Mouse (Mus musculus): ENCODE results near the gene Reg4. TPM values are rescaled to one million over a fixed set of nuclear protein-coding genes. Genes with fewer than 3 reads are reported as not detected.

The Reg4 gene
- polyA plus RNA-seq, 1 experiment, result not detected

DNA sequence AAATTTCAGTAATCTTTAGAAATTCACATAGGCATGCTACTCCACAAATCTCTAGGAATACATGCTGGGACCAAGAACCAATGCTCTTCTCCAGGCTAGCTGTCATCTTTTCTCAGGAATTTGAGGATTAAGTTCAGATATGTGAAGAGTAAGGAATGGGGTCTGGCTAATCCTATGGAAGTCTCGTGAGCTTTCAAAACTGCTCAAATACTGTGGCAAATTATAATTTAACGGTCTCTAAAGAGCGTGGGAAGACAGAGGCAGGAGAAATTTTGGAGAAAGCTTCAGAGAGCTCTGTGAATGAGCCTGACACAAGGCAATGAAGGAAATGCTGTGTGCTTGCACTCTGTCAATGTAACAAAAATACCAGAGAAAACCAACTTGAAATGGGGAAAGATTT is 16.2 kb downstream of the Reg4 start:
- TF ChIP-seq FOSL1 (IDR thresholded peaks at IDR 0.05; ENCODE audit: insufficient read depth, low read length, poor library complexity, severe bottlenecking) (no peak), MYOG (IDR thresholded peaks at IDR 0.05; ENCODE audit: control insufficient read depth, extremely low read depth, insufficient read length) (no peak), CEBPB (IDR thresholded peaks at IDR 0.05; ENCODE audit: low read depth) (no peak), USF1 (IDR thresholded peaks at IDR 0.05; ENCODE audit: low read depth) (no peak), MYOD1 (IDR thresholded peaks at IDR 0.05; ENCODE audit: control insufficient read depth, insufficient read length, low read depth) (no peak), MAX (IDR thresholded peaks at IDR 0.05) (no peak), CTCF (IDR thresholded peaks at IDR 0.05; ENCODE audit: control insufficient read depth, insufficient read depth, insufficient read length) (no peak)
- no peaks in the 10 kb centered on the region for H3K36me3 ChIP-seq (ENCODE audit: control insufficient read depth, insufficient read depth)
- H3ac ChIP-seq (ENCODE audit: control insufficient read depth, insufficient read length, low read depth), result no peak overlapping the region
- H3K79me2 ChIP-seq (ENCODE audit: control insufficient read depth, insufficient read depth), result no peaks in the 10 kb centered on the region
- no peak overlapping the region for H3K4me3 ChIP-seq (ENCODE audit: insufficient read depth, poor library complexity, severe bottlenecking)
- no peaks in the 10 kb centered on the region for H3K79me3 ChIP-seq (ENCODE audit: low read depth)
- peaks cover 5% of the 10 kb centered on the region for H3K27me3 ChIP-seq (ENCODE audit: control insufficient read depth, insufficient read depth, insufficient read length)

GRCm38 (mm10) chr3:98242051-98242450 is 20.1 kb downstream of the Reg4 start:
- H3ac ChIP-seq (ENCODE audit: control insufficient read depth, insufficient read length, low read depth), result no peak overlapping the region
- peaks cover 5% of the 10 kb centered on the region for H3K27me3 ChIP-seq (ENCODE audit: control insufficient read depth, insufficient read depth, insufficient read length)
- no peaks in the 10 kb centered on the region for H3K36me3 ChIP-seq (ENCODE audit: control insufficient read depth, insufficient read depth)
- H3K4me3 ChIP-seq (ENCODE audit: insufficient read depth, poor library complexity, severe bottlenecking), result no peak overlapping the region
- no peak for TF ChIP-seq MYOG (IDR thresholded peaks at IDR 0.05; ENCODE audit: control insufficient read depth, extremely low read depth, insufficient read length)
- TF ChIP-seq USF1 (IDR thresholded peaks at IDR 0.05; ENCODE audit: low read depth), result no peak
- TF ChIP-seq FOSL1 (IDR thresholded peaks at IDR 0.05; ENCODE audit: insufficient read depth, low read length, poor library complexity, severe bottlenecking), result no peak
- TF ChIP-seq CTCF (IDR thresholded peaks at IDR 0.05; ENCODE audit: control insufficient read depth, insufficient read depth, insufficient read length), result no peak
- no peak for TF ChIP-seq MYOD1 (IDR thresholded peaks at IDR 0.05; ENCODE audit: control insufficient read depth, insufficient read length, low read depth)
- TF ChIP-seq CEBPB (IDR thresholded peaks at IDR 0.05; ENCODE audit: low read depth), result no peak
- no peak for TF ChIP-seq MAX (IDR thresholded peaks at IDR 0.05)
- no peaks in the 10 kb centered on the region for H3K79me3 ChIP-seq (ENCODE audit: low read depth)
- no peaks in the 10 kb centered on the region for H3K79me2 ChIP-seq (ENCODE audit: control insufficient read depth, insufficient read depth)

DNA sequence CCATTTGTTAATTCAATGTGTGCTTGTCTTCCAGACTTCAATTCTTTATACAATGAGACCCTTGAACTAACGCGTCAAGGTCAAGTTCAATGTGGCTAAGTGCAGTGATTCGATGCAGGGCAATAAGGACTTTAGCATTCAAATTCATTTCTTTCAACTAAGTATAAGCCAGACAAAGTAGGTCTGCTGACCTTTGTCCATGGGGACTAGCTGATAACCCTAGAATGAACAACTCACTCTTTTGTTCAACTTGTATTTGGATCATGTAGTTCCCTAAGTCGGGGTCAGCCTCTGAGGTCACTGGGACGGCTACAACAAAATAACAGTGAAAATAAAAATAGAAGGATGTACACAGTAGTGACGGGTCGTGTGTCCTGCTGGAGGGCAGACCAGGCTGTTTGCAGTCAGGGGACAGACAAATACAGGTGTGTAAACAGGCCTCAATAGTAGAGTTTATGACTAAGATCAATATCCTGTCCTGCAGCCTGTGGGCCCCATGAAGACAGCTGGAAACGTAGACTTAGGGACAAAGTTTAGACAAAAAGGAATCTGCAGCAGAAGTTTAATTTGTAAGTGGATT is 20.6 kb downstream of the Reg4 start:
- TF ChIP-seq MYOG (IDR thresholded peaks at IDR 0.05; ENCODE audit: control insufficient read depth, extremely low read depth, insufficient read length), result no peak
- no peak for TF ChIP-seq CTCF (IDR thresholded peaks at IDR 0.05; ENCODE audit: control insufficient read depth, insufficient read depth, insufficient read length)
- TF ChIP-seq USF1 (IDR thresholded peaks at IDR 0.05; ENCODE audit: low read depth), result no peak
- no peak for TF ChIP-seq CEBPB (IDR thresholded peaks at IDR 0.05; ENCODE audit: low read depth)
- no peak for TF ChIP-seq MAX (IDR thresholded peaks at IDR 0.05)
- no peak for TF ChIP-seq MYOD1 (IDR thresholded peaks at IDR 0.05; ENCODE audit: control insufficient read depth, insufficient read length, low read depth)
- TF ChIP-seq FOSL1 (IDR thresholded peaks at IDR 0.05; ENCODE audit: insufficient read depth, low read length, poor library complexity, severe bottlenecking), result no peak
- Histone ChIP-seq H3K79me3 (ENCODE audit: low read depth) (no peaks in the 10 kb centered on the region), H3ac (ENCODE audit: control insufficient read depth, insufficient read length, low read depth) (no peak overlapping the region)

GRCm38 (mm10) chr3:98245892-98246291 is 23.9 kb downstream of the Reg4 start:
- no peaks in the 10 kb centered on the region for H3K79me3 ChIP-seq (ENCODE audit: low read depth)
- H3K36me3 ChIP-seq (ENCODE audit: control insufficient read depth, insufficient read depth), result no peaks in the 10 kb centered on the region
- no peaks in the 10 kb centered on the region for H3K79me2 ChIP-seq (ENCODE audit: control insufficient read depth, insufficient read depth)
- H3K27me3 ChIP-seq (ENCODE audit: control insufficient read depth, insufficient read depth, insufficient read length), result peaks cover 4% of the 10 kb centered on the region
- TF ChIP-seq MAX (IDR thresholded peaks at IDR 0.05) (no peak), MYOG (IDR thresholded peaks at IDR 0.05; ENCODE audit: control insufficient read depth, extremely low read depth, insufficient read length) (no peak), USF1 (IDR thresholded peaks at IDR 0.05; ENCODE audit: low read depth) (no peak), MYOD1 (IDR thresholded peaks at IDR 0.05; ENCODE audit: control insufficient read depth, insufficient read length, low read depth) (no peak), CEBPB (IDR thresholded peaks at IDR 0.05; ENCODE audit: low read depth) (no peak), CTCF (IDR thresholded peaks at IDR 0.05; ENCODE audit: control insufficient read depth, insufficient read depth, insufficient read length) (no peak), FOSL1 (IDR thresholded peaks at IDR 0.05; ENCODE audit: insufficient read depth, low read length, poor library complexity, severe bottlenecking) (no peak)
- H3K4me3 ChIP-seq (ENCODE audit: insufficient read depth, poor library complexity, severe bottlenecking), result no peak overlapping the region
- no peak overlapping the region for H3ac ChIP-seq (ENCODE audit: control insufficient read depth, insufficient read length, low read depth)

More for the DNA sequence above, 20.6 kb downstream of the Reg4 start:
- Histone ChIP-seq H3K4me3 (ENCODE audit: insufficient read depth, poor library complexity, severe bottlenecking) (no peak overlapping the region), H3K27me3 (ENCODE audit: control insufficient read depth, insufficient read depth, insufficient read length) (peaks cover 5% of the 10 kb centered on the region), H3K79me2 (ENCODE audit: control insufficient read depth, insufficient read depth) (no peaks in the 10 kb centered on the region), H3K36me3 (ENCODE audit: control insufficient read depth, insufficient read depth) (no peaks in the 10 kb centered on the region)

DNA sequence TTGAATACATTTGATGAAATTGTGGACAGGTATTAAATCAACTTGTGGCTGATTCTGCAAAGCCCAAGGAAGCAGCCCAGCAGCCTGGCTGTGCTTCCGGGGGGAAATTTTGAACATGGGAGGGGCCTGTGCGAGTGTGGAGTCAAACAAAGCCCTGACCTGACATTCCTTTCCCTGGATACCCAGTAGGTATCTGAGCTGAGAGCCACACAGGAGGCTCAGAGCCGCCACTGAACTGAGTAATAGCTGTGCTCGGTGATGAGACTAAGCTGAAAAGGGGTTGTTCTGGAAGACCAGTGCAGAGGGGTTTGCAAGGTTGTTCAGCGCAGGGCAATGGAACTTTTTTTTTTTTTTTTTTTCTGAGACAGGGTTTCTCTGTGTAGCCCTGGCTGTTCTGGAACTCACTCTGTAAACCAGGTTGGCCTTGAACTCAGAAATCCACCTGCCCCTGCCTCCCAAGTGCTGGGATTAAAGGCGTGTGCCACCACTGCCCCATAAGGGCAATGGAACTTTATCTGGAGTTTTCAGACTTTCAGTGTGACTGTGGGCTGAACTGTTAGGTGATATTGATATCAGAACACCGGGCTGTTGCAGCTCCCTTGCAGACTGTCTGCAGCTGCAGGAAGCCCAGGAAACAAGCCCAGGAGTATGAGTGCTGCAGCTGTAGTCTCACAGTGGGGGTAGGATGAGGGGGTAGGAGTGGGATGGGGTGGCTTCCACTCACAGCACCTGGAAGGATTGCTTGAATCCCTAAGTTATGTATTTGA is 25.2 kb downstream of the Reg4 start:
- Histone ChIP-seq H3K79me3 (ENCODE audit: low read depth) (no peaks in the 10 kb centered on the region), H3K79me2 (ENCODE audit: control insufficient read depth, insufficient read depth) (no peaks in the 10 kb centered on the region), H3K36me3 (ENCODE audit: control insufficient read depth, insufficient read depth) (no peaks in the 10 kb centered on the region), H3K4me3 (ENCODE audit: insufficient read depth, poor library complexity, severe bottlenecking) (no peak overlapping the region), H3K27me3 (ENCODE audit: control insufficient read depth, insufficient read depth, insufficient read length) (no peaks in the 10 kb centered on the region), H3ac (ENCODE audit: control insufficient read depth, insufficient read length, low read depth) (no peak overlapping the region)
- TF ChIP-seq USF1 (IDR thresholded peaks at IDR 0.05; ENCODE audit: low read depth) (no peak), FOSL1 (IDR thresholded peaks at IDR 0.05; ENCODE audit: insufficient read depth, low read length, poor library complexity, severe bottlenecking) (no peak), MYOG (IDR thresholded peaks at IDR 0.05; ENCODE audit: control insufficient read depth, extremely low read depth, insufficient read length) (no peak), CEBPB (IDR thresholded peaks at IDR 0.05; ENCODE audit: low read depth) (no peak), MAX (IDR thresholded peaks at IDR 0.05) (no peak), CTCF (IDR thresholded peaks at IDR 0.05; ENCODE audit: control insufficient read depth, insufficient read depth, insufficient read length) (no peak), MYOD1 (IDR thresholded peaks at IDR 0.05; ENCODE audit: control insufficient read depth, insufficient read length, low read depth) (no peak)
